Mouse (Mus musculus): ENCODE results near the gene Ap2b1. TPM values are rescaled to one million over a fixed set of nuclear protein-coding genes. Genes with fewer than 3 reads are reported as not detected.

The Ap2b1 gene
- polyA plus RNA-seq (2015; fragmentation: Illumina TruSeq; extraction: RNeasy Lipid Tissue Mini Kit (QIAGEN cat#74804); ENCODE audit: insufficient read depth, low replicate concordance), result 105 TPM

DNA sequence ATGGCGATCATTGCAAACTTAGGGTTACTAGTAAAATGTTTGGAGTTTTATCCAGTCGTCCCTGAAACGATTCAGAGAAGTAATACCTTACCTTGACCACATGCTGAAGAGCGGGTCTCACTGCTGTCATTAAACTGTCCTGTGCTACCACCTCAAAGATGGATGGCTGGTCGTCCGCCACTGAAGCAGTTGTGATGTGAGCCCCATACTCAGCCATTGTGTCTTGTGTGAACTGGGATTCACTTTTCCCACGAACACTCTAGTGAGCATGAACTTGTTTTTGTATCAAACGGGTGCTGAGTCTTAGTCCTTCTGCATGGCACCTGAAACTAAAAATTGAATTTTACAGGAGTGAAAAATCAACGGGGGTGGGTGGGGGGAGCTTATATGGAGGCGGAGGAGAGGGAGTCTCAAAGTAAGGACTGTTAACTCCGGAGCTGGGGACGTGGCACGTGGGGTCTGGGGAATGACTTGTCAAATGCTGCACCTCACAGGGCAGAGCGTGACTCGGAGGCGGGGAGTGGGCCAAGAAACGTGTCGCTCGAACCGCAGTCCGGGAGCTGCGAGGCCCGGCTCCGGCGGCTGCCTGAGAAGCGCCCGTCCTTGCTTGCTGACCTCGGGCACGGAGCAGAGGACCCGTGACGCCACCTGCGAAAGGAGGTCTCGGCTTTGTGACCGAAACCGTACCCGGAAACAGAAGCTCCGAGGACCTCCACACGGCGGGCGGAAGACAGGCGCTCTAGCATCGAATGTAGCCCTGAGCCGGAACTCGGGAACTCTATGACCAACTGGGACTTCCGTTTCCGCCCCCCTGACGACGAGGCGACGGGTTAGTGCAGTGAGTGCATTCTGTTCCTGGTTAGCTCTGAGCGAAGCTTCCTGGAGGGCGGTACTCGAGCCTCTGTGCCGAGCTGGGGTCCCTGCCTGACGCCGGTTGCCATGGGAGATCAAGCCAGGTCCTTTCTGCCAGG lies at the start of gene Ap2b1:
Gene Ap2b1 (plus strand): TSS at position 800 of the 971 bp plus-strand sequence.

DNA sequence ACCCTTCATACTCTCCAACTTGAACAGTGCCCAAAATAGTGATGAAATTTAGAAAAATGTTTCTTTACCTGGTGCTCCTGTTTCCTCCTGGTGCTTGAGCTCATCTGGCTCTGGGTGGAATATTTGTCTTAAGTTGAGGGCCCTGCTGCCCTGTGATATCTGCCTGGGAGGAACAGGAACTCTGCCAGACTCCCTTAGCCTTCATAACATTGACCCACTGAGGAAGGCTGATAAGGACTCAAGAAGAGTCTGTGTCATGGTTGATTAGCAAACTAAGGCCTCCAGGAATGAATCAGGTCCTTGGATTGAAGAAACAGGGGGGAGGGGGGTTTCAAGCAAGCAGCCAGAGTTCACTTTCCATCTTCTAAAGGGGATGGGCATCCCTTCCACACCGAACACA lies 12.3 kb upstream of the Ap2b1 start, which contains the start of gene Slfn14:
Gene Slfn14 (minus strand): TSS at position 161 of the 400 bp plus-strand sequence.

DNA sequence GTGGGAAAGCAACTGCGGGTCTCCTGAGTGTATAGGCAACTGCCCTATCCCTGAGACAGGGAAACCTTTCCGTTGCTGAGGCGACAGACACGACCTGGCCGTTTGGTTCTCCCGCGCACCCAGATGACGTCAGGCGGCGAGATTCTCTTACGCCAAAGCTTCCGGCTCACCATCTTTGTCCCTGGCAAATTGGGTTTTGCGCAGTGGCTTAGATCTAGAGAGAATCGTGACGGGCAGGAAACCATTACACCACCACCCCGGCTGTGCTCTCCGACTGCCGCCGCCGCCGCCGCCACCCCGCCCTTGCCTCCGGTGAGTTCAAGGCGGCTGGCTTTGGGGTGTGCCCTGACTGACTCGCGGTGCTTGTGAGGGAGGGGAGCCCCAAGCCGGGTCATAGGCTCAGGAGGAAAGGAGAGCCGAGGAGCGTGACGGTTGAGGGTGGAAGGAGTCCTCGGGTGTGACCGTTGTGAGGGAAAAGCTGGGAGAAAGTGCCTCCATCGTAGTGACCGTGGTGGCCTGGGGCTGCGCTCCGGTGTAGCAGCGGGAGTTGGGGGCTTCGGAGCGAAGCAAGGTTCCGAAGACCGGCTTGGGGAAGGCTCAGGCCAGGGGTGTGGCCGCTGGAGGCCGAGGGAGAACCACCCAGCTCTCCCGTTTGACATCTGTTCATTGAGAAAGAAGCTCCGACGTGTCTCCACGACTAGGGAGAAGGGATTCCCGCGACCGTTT lies 3.9 kb downstream of the Ap2b1 start, which contains the start of gene Pex12:
Gene Pex12 (minus strand): TSS at position 61 of the 726 bp plus-strand sequence.

DNA sequence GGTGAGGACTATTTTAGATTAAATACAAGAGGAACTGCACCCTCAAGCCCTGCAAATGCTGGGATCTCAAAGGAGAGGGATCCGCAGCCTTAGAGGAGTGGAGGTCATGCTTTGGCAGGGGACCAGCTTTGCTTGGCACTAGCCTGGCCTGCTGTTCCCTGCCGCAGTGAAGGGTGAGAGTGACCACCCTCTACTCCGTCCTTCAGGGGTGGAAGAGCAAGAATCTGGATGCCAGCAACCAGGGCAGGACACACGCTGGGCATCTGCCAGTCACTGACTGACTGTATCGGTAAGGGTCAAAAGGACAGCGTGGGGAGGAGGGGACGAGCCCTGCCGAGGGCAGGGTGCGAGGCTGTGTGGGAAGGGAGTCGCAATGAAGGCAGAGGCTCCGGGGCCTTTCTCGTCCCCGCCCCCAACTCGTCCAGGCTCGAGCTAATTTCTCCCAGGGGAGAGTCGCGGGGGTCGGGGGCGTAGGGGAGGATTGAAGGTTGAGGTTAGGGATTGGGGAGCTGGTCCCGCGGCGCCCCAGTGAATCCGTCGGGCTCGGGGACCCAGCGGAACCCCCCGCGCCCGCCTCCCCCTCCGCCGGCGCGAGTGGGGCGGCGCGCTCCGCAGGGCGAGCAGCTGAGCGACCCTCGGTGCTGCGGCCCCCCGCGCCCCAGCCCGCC lies 110.4 kb downstream of the Ap2b1 start, which contains the start of gene Rasl10b:
Gene Rasl10b (plus strand): TSS at position 51 of the 668 bp plus-strand sequence.

DNA sequence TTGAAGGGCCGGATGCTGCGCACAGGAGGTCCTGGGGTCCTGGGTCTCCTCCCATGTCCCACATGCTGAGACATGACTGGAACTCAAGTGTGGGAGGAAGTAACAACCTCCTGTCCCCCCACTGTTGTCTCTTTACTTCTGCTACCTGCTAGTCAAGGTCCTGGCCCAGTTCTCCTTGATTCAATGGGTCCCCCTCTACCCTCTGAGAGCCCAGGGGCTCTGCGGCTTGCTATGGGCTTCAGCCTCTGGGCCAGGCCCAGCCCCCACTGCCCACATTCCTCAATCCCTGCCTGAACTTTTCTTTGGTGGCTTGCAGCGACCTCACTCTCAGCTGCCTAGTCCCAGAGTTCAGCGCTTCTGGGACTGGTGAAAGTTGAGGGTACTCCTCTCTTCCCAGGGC lies 130.5 kb downstream of the Ap2b1 start, which contains the start of gene Gas2l2:
Gene Gas2l2 (minus strand): TSS at position 101 of the 400 bp plus-strand sequence.

DNA sequence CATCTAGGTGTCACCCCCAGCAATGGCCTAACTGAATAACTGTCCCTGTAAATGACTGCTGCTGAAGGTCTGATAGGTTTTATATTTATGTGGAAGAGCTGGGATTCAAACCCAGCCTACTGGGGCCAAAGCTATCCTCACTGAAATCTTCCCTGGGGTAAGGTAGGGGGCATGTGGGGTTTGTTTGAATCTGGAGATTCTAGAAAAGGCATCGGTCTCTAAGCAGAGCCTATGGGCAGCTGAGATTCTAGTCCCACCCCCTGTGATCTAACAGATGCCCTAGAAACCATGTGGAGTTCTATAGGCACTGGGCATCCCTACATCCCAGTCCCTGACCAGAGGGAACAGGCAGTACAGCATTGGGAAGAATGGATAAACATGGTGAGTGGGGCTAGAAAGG lies 138.6 kb downstream of the Ap2b1 start, which contains the start of gene 1700020L24Rik:
Gene 1700020L24Rik (plus strand): TSS at position 301 of the 400 bp plus-strand sequence.

Other genes with a start within 250 kb of the Ap2b1 start
- 306 TPM for gene Slfn2, start 233.9 kb upstream of the Ap2b1 start, polyA plus RNA-seq (2015; fragmentation: Illumina TruSeq; extraction: RNeasy Lipid Tissue Mini Kit (QIAGEN cat#74804); ENCODE audit: insufficient read depth, low replicate concordance)
- gene Slfn1, start 182.2 kb upstream of the Ap2b1 start, polyA plus RNA-seq (2015; fragmentation: Illumina TruSeq; extraction: RNeasy Lipid Tissue Mini Kit (QIAGEN cat#74804); ENCODE audit: insufficient read depth, low replicate concordance), result 71.6 TPM
- gene Slfn4, start 123.8 kb upstream of the Ap2b1 start, polyA plus RNA-seq (2015; fragmentation: Illumina TruSeq; extraction: RNeasy Lipid Tissue Mini Kit (QIAGEN cat#74804); ENCODE audit: insufficient read depth, low replicate concordance), result 15.5 TPM
- gene Slfn3, start 107.7 kb upstream of the Ap2b1 start, polyA plus RNA-seq (2015; fragmentation: Illumina TruSeq; extraction: RNeasy Lipid Tissue Mini Kit (QIAGEN cat#74804); ENCODE audit: insufficient read depth, low replicate concordance), result 5.7 TPM
- 12.9 TPM for gene Slfn14, start 12.3 kb upstream of the Ap2b1 start, polyA plus RNA-seq (2015; fragmentation: Illumina TruSeq; extraction: RNeasy Lipid Tissue Mini Kit (QIAGEN cat#74804); ENCODE audit: insufficient read depth, low replicate concordance)
- gene Pex12, start 3.6 kb downstream of the Ap2b1 start, polyA plus RNA-seq (2015; fragmentation: Illumina TruSeq; extraction: RNeasy Lipid Tissue Mini Kit (QIAGEN cat#74804); ENCODE audit: insufficient read depth, low replicate concordance), result 14.9 TPM
- 0.10 TPM for gene Rasl10b, start 110.1 kb downstream of the Ap2b1 start, polyA plus RNA-seq (2015; fragmentation: Illumina TruSeq; extraction: RNeasy Lipid Tissue Mini Kit (QIAGEN cat#74804); ENCODE audit: insufficient read depth, low replicate concordance)
- not detected for gene Gas2l2, start 130.4 kb downstream of the Ap2b1 start, polyA plus RNA-seq (2015; fragmentation: Illumina TruSeq; extraction: RNeasy Lipid Tissue Mini Kit (QIAGEN cat#74804); ENCODE audit: insufficient read depth, low replicate concordance)
- gene 1700020L24Rik, start 138.7 kb downstream of the Ap2b1 start, polyA plus RNA-seq (2015; fragmentation: Illumina TruSeq; extraction: RNeasy Lipid Tissue Mini Kit (QIAGEN cat#74804); ENCODE audit: insufficient read depth, low replicate concordance), result not detected
- 2.4 TPM for gene Mmp28, start 164.0 kb downstream of the Ap2b1 start, polyA plus RNA-seq (2015; fragmentation: Illumina TruSeq; extraction: RNeasy Lipid Tissue Mini Kit (QIAGEN cat#74804); ENCODE audit: insufficient read depth, low replicate concordance)
- 159 TPM for gene Taf15, start 174.1 kb downstream of the Ap2b1 start, polyA plus RNA-seq (2015; fragmentation: Illumina TruSeq; extraction: RNeasy Lipid Tissue Mini Kit (QIAGEN cat#74804); ENCODE audit: insufficient read depth, low replicate concordance)
- 2.9 TPM for gene Heatr9, start 223.2 kb downstream of the Ap2b1 start, polyA plus RNA-seq (2015; fragmentation: Illumina TruSeq; extraction: RNeasy Lipid Tissue Mini Kit (QIAGEN cat#74804); ENCODE audit: insufficient read depth, low replicate concordance)
- gene Ccl5, start 231.5 kb downstream of the Ap2b1 start, polyA plus RNA-seq (2015; fragmentation: Illumina TruSeq; extraction: RNeasy Lipid Tissue Mini Kit (QIAGEN cat#74804); ENCODE audit: insufficient read depth, low replicate concordance), result 219 TPM

All from spleen, adult 10 weeks (tissue).